Mouse (Mus musculus): ENCODE measurements around the gene Atox1.

- TF ChIP-seq CTCF (conservative IDR thresholded peaks at IDR 0.05; ENCODE audit: insufficient read depth, insufficient read length, low read depth, low read length) (no peak), POLR2A (IDR thresholded peaks at IDR 0.05; ENCODE audit: low read depth, low read length) (peak; percentile 82)
Measured at GRCm38 (mm10) chr11:55419678-55420307, 41.2 kb downstream of the Atox1 start.
